Mouse (Mus musculus) thymus, postnatal 25 days (tissue): ENCODE data around the gene Yap1.
A peak's percentile ranks its signal among the peaks of the same experiment; 100 is the strongest.

Source experiments
- DNase-seq: peaks from one replicate; pipeline ENCODE4 v3.0.0; 2022

Gene Yap1

GRCm38 (mm10) chr9:7971993-7972392 is 32.4 kb downstream of the Yap1 start:
- DNase-seq, result no peak

- DNase-seq, result no peak
Measured at GRCm38 (mm10) chr9:7967980-7968379, 36.4 kb downstream of the Yap1 start.

DNA sequence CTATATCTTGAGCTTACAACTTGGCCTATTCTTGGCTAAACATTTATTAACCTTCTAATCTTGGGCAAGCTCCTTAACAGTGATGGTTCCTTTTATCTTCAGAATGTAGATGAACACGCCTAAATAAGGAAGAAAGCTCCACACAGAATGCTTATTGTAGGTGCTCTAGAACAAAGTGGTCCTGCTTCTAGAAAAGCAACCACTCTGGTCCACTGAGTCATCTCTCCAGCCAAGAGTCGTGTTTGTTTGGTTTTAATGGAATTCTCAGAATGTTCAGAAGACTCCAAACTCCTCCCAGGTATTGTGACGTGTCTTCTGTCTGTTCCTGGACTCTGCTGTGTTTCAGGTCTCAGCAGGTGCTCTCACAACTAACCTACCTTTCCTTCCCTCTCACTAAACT is 38.8 kb downstream of the Yap1 start:
- no peak for DNase-seq

GRCm38 (mm10) chr9:7963867-7964266 is 40.5 kb downstream of the Yap1 start:
- no peak for DNase-seq

GRCm38 (mm10) chr9:7962915-7963314 is 41.5 kb downstream of the Yap1 start:
- no peak for DNase-seq

GRCm38 (mm10) chr9:7961366-7962160 is 42.8 kb downstream of the Yap1 start:
- no peak for DNase-seq

DNA sequence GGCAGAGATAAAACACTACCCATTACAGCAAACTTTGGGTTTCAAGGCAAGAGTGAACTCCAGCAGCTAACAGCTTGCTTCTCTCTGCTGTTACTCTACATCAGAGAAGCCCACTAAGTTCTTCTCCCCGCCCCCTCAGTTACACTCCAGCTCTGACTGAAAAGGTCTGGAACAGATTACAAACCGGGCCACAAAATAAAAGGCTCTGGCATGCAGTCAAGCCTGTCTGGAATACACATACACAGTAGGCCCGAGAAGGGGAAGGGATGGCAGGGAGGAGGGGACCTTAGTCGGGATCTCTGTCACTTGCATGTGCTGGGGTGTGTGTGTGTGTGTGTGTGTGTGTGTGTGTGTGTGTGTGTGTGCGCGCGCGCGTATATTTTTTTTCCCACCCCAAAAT is 44.0 kb downstream of the Yap1 start:
- DNase-seq, result no peak

- no peak for DNase-seq
Measured at GRCm38 (mm10) chr9:7959301-7959700, 45.1 kb downstream of the Yap1 start.

- DNase-seq, result no peak
Measured at GRCm38 (mm10) chr9:7958025-7958593, 46.3 kb downstream of the Yap1 start.

DNA sequence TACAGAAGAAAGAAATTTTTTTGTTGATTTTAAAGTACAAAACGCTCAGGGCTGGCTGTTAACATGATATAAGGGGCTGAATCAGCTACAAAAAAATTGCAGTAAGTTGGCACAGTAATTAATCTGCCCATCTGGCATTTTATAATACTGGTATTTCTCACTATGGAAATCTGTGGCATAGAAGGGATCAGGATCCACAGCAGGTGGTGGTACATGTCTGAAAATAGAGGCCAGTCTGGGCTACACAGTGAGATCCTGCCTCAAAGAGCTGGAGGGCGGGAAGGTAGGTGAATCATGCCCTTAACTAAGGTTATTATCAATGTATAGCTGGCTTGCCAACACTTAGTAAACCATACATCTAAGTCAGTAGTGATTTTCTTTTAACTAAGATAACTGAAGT is 47.0 kb downstream of the Yap1 start:
- no peak for DNase-seq

- no peak for DNase-seq
Measured at GRCm38 (mm10) chr9:7956400-7956799, 48.0 kb downstream of the Yap1 start.

- DNase-seq, result no peak
Measured at GRCm38 (mm10) chr9:7952886-7953285, 51.5 kb downstream of the Yap1 start.

DNA sequence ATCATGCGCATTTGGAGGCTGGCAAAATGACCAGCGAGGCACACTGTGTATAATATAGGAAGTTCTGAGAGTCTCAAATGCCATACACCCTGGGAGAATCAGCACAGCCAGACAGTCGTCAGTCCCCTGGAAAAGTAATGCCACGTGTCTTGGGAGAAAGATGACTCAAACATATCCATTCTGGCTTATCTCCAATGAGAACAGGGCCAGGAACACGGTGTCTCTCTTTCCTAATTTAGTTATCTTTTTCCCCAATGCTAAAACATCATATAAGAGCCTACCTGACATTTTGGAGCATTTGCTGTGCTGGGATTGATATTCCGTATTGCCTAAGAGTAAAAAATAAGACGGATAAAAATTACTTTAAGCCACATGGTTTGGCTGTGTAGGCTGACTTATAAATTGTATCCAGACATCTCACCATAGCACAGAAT is 54.2 kb downstream of the Yap1 start:
- DNase-seq, result no peak

DNA sequence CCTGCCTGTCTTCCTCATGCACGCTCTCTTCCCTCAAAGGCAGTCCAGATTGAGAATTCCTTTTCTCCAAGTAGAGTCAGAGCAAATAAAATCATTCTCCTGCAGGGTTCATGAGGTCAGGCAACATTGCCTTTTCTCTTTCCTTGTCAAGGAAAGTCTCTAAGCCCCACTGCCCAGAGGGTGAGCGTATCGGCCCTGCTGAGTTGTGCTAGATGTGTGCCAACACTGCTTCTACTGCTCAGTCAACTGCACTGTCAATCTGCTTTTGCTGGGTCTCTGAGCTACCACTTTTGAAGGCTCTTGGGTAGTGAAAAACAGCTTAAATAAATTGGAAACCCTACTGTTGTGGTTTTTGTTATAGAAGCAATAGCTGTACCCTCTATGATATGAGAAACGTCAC is 56.5 kb downstream of the Yap1 start:
- no peak for DNase-seq

DNA sequence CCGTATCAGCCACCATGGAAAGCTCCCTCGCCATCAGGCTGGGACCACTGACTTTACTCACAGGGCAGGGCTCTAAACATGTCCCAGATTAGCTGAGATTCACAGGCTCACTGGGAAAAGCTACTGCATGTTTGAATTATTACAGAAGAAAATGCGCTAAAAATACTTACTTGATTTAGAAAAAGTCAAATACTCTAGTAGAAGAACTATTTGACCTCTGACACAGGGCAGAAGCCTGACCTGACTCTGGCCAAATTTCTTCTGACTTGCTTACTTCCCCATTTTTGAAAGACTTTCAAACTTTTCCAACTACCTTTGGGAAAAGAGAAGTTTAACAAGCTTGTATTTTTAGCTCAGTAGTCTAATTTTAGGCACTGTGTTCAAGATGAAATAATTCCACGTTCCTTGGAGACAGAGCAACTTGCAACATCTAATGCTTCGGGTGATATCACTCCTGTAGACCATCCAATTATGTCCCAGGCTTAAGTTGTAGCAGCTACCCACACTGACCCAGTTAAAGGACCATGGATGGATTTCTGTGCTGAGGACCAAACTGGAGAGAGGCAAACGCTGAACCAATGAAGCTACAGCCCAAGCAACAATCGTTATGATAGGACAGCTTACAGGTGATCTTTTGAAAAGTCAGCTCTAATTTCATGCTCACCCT is 60.5 kb downstream of the Yap1 start:
- no peak for DNase-seq

GRCm38 (mm10) chr9:7942701-7943100 is 61.7 kb downstream of the Yap1 start:
- no peak for DNase-seq

DNA sequence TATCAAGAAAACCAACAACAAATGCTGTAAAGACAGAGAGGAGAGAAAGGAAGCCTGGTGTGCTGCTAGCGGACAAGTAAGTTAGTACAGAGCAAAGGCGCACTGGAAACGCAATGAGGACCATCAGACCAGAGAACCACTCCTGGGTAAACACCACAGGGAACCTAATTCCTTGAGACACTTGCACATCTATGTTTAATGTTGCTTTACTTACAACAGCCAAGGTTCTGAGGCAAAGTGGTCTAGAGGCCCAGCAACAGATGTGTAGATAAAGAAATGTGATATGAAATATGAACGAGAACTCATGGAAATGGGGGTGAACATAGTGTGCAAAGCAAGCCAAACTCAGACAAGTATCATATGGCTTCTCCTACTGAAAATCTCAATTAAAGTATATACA is 64.3 kb downstream of the Yap1 start:
- no peak for DNase-seq

GRCm38 (mm10) chr9:7934419-7934818 is 70.0 kb downstream of the Yap1 start:
- DNase-seq, result no peak

GRCm38 (mm10) chr9:7929552-7929951 is 74.8 kb downstream of the Yap1 start:
- DNase-seq, result no peak

GRCm38 (mm10) chr9:7928866-7929265 is 75.5 kb downstream of the Yap1 start:
- no peak for DNase-seq

DNA sequence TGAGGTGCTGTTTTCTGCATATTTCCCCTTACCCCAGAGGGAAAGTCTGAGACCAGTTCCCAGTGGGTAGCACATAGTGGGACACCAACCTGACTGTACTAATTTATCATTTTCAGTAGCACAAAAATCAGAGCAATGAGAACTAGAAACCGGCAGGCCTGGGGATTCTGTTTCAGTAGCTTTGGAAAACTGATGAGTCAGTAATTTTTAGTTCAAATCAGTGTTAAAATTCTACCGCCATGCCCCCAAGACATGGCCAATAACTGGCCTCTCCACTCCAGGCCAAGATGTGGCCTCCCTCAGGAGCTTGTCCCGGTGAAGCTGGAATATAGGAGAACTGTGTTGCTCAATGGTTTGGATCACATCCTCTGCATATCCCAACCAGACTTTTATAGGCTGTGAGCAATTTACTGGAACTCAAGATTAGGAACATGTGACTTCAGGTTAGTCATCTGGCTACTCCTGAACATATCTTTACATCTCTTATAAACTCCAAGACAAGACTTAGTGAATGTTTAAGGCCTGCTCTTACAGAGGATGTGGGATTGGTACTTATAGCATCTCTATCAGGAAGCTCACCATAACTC is 76.1 kb downstream of the Yap1 start:
- DNase-seq, result no peak

- no peak for DNase-seq
Measured at GRCm38 (mm10) chr9:7914925-7915324, 89.5 kb downstream of the Yap1 start.

GRCm38 (mm10) chr9:7914487-7914886 is 89.9 kb downstream of the Yap1 start:
- peak; percentile 31 for DNase-seq

GRCm38 (mm10) chr9:7913953-7914352 is 90.4 kb downstream of the Yap1 start:
- DNase-seq, result no peak
